Mouse (Mus musculus) embryonic fibroblast, embryonic 13.5 days (primary cell): ENCODE data around the gene Adgrl3. TPM values are rescaled to one million over a fixed set of nuclear protein-coding genes. Genes with fewer than 3 reads are reported as not detected.

Experiments
- H3K27ac ChIP-seq: 2 replicates; pipeline ENCODE4 v1.5.1; 2012; ENCODE audit warnings: low read length, control low read depth, inconsistent platforms; ENCODE audit not compliant: insufficient read depth
- H3K4me1 ChIP-seq: 2 replicates; pipeline ENCODE4 v1.6.1; 2011; ENCODE audit warnings: low read length; ENCODE audit not compliant: control insufficient read depth, insufficient read depth
- H3K4me3 ChIP-seq: 2 replicates; pipeline ENCODE4 v1.5.1; 2011; ENCODE audit warnings: mild to moderate bottlenecking, control low read depth, low read length; ENCODE audit not compliant: insufficient read depth
- CTCF ChIP-seq: IDR thresholded peaks from 2 replicates; pipeline ENCODE4 v1.5.1; 2011; ENCODE audit warnings: mild to moderate bottlenecking, control low read depth, low read length, moderate library complexity, borderline replicate concordance; ENCODE audit not compliant: insufficient read depth
- POLR2A ChIP-seq: IDR thresholded peaks from 2 replicates; pipeline ENCODE4 v1.6.1; 2011; ENCODE audit warnings: low read depth, mild to moderate bottlenecking, control low read depth, low read length, moderate library complexity
- polyA plus RNA-seq: library from polyadenylated mRNA; stranded (reverse); fragments of >200 nt; gene quantifications from 2 replicates; pipeline ENCODE4 v1.2.4, GENCODE M21; 2011; ENCODE audit warnings: low read depth; ENCODE audit not compliant: missing spikeins, insufficient read length

Gene Adgrl3
- polyA plus RNA-seq, 1 experiment = 35.9 TPM

DNA sequence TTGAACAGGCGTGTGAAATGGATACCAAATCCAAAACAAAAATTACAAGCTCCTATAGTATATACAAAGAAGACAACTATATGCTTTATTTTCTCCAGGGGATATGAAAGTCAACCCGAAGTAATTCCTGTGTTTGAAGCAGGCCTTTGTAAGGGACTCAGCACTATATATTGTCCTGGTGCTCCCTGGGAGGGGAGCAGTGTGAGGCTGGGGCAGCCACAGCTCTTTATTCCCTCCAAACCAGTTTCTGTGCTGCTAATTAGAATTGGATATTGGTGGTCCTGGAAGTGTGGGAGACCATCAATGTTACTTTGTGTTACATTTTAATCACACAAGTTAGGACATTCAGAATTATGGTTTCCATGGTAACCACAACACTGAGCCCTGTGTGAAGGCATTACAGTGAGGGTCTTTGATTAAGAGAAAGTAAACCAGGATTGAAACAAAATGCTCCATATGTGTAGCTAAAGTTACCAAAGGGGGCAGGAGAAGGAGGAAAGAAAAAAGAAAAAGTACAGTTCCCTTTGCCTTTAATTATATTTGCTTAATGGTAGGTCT is 198.6 kb downstream of the Adgrl3 start:
- no peak overlapping the region for H3K4me3 ChIP-seq
- TF ChIP-seq POLR2A = no peak
- TF ChIP-seq CTCF = no peak
- no peaks in the 10 kb centered on the region for H3K4me1 ChIP-seq
- H3K27ac ChIP-seq = no peak overlapping the region

DNA sequence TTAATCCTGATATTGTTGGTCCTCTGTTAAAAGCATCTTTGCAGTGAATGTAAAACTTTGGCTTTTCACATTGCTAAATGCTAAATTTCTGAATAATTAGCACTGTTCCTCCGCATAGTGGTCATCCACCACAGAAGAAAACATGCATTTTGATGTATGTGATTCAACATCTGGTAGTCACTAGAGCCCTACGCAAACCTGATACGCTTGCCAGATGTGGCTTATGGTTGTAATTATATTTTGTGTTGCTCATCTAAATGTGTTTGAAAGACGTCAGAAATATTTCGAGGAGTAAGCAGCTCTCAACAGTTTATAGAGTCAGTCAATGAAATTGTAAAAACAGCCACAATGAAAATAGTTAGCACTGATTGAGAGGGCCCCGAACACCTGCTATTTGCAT is 204.5 kb downstream of the Adgrl3 start:
- H3K4me1 ChIP-seq = peaks cover 3% of the 10 kb centered on the region
- no peak overlapping the region for H3K27ac ChIP-seq
- H3K4me3 ChIP-seq = no peak overlapping the region
- no peak for TF ChIP-seq POLR2A
- TF ChIP-seq CTCF = no peak

DNA sequence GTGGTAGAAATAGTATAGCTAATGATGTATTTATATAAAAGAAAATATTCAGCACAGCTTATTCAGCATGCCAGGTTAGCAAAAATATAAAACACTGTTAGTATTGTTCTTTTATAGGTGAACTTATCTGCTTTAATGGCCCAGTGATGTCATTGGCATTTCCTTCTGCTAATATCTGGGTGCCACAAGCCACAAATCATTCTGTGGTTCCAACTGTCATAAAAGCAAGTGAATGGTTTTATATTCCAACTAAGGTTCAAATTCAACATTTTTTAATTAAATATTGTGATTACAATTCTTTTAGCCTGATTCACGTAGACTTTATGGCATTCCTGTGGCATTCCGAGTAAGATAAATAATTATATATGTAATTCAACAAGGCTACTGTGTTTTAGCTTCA is 205.5 kb downstream of the Adgrl3 start:
- Histone ChIP-seq H3K4me3 (no peak overlapping the region), H3K27ac (no peak overlapping the region), H3K4me1 (peaks cover 3% of the 10 kb centered on the region)
- TF ChIP-seq CTCF (no peak), POLR2A (no peak)

DNA sequence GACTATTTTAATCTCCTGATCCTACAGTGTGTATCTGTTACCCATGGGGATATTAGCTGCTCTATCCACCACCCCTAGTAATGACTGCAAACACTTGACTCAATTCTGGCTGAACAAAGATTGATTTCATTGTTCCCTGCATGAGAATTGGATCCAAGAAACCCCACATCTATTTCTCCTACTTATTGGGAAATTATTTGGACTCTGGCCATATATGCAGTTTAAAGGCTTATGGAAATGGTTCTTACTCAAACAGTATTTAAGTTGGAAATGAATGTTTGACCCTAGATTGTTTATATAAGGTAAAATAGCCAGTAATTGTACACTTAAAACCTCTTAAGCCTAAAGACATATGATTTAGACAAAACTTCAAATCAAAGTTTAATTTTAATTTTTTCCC is 207.3 kb downstream of the Adgrl3 start:
- TF ChIP-seq POLR2A (no peak), CTCF (no peak)
- Histone ChIP-seq H3K27ac (no peak overlapping the region), H3K4me3 (no peak overlapping the region), H3K4me1 (peaks cover 3% of the 10 kb centered on the region)

DNA sequence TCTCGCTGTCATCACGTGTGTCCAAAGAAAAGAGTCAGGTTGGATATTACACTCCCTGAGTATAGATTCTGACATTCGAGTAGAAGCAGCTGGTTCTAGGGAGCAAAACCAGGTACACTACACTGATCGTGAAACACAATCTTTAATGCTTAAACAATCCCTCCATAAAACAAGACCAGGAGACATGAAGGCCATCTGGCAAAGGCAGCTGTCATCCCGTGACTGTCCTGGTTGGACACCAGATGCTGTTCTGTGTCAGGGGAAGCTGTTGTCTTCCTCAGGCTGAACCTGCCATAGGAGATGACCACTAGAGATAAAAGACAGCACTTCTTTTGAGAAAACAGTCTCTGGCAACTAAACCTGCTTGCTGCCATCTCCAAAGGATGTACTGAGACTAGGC is 228.8 kb downstream of the Adgrl3 start:
- TF ChIP-seq CTCF (no peak), POLR2A (no peak)
- Histone ChIP-seq H3K4me3 (no peak overlapping the region), H3K4me1 (no peaks in the 10 kb centered on the region), H3K27ac (no peak overlapping the region)

DNA sequence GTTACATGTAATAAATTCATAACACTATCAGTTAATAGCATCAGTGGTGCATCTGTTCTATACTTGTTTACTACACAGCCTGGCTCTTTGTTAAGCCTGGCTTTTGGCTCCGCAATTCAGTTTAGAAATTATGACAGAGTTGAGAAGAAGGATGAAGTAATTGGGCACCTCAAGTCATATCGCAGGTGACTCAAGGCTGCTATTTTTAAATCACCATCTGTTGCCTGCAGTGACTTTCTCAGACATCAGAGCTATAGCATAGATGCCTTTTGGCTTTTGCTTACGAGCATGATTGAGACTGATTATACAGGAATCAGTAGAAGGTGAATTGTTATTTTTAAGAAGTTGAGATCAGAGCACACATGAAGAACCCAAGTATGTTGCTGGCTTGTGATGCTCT is 236.2 kb downstream of the Adgrl3 start:
- H3K4me1 ChIP-seq = no peaks in the 10 kb centered on the region
- H3K4me3 ChIP-seq = no peak overlapping the region
- H3K27ac ChIP-seq = no peak overlapping the region
- TF ChIP-seq CTCF = no peak
- no peak for TF ChIP-seq POLR2A

DNA sequence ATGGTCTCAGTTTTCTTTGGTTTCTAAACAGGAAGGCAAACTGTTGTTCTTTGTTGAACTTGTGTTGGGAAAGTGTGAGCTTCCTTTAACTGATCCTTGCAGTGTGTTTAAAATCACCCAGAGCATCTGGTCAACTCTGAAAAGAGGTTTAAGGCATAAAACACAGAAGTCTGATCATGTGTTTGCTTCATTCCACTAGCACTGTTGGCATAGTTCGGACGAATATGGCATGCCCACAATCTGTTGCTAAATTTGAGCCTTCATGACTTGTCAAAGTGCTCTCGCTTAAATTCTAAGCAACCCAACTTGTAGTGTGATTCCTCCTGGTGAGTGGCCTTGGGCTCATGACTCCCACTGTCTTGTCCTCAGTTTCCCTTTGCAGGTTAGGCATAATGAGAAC is 249.8 kb downstream of the Adgrl3 start:
- TF ChIP-seq POLR2A = no peak
- TF ChIP-seq CTCF = no peak
- no peak overlapping the region for H3K27ac ChIP-seq
- no peaks in the 10 kb centered on the region for H3K4me1 ChIP-seq
- H3K4me3 ChIP-seq = no peak overlapping the region

DNA sequence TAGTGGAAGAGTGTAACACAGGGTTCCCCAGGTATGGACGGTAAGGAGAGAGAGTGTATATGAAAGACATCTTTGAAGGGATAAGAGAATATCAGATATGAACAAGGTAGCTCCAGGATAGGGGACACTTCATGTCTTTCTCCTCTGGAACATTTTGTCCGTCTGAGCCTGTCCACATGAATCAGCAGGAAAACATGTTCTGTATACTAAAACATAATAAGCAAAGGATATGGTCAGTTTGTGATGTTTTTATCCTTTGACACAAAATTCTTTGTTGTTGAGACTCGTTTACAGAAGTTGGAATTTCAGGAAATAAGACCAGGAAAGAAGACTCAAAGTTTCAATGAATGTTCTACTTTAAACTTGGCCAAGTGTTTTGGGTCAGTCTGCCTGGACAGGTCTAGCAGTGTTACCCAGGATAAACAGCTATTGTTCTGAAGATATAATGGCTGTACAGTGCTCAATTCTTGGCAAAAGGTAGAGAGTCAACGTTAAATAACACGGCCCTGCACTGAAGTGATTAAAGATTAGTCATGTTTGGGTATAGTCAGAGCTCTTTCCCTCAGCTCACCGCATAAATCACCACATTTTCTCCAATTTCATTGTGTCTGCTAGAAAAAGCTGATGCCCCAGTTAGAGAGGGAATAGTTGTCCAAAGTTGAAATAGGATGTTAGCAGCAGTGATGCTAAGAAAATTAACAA is 255.6 kb downstream of the Adgrl3 start:
- no peak for TF ChIP-seq CTCF
- no peak for TF ChIP-seq POLR2A
- H3K27ac ChIP-seq = no peak overlapping the region
- H3K4me3 ChIP-seq = no peak overlapping the region
- peaks cover 9% of the 10 kb centered on the region for H3K4me1 ChIP-seq

DNA sequence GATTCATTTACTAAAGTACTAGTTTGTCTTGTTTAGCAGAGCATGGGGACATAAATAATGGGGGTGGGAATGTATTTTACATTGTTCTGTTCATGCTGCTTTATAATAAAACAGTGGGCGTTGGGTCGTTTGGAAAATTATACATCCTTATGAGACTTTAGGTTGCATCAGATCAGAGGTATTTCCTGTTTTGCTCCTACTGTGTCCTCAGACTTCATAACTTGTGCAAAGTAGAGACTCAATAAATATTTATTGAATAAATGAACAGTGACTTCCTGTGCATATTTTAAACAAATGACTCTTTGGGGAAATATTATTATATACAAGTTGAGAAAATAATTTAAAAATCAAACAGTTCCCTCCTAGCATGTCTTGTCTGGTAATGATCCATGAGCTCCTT is 259.3 kb downstream of the Adgrl3 start:
- no peak overlapping the region for H3K27ac ChIP-seq
- no peak overlapping the region for H3K4me3 ChIP-seq
- TF ChIP-seq POLR2A = no peak
- peaks cover 9% of the 10 kb centered on the region for H3K4me1 ChIP-seq

DNA sequence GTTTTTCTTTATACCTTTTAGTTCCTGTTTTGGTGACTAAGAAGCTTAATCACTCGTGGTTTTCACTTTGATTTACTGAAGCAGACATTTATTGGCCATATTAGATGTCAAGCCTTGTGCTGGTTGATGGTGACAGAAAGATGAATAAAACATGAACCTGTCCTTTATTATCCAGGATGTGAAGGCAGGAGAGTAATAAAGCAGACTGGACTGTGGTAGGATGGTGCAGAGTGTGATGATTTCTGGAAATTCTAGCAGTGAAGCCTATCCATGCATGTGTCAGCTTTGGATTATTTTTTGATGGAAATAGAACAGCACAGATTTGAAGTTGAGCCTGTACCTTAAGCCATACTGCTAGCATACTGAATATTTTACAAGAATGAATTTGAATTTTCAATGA is 265.7 kb downstream of the Adgrl3 start:
- no peaks in the 10 kb centered on the region for H3K4me1 ChIP-seq
- H3K27ac ChIP-seq = no peak overlapping the region
- TF ChIP-seq POLR2A = no peak
- TF ChIP-seq CTCF = no peak
- H3K4me3 ChIP-seq = no peak overlapping the region
